Mouse (Mus musculus) brain, adult 2 months (tissue): Measurements from ENCODE around the gene Peg3.
"Not testable (repeated sequence)": the region's sequence is repeated elsewhere in the genome, so short reads cannot be mapped to it uniquely, and the experiment has no call there.

ENCODE experiments used
- DNase-seq: peaks from one replicate; pipeline ENCODE4 v3.0.0; 2011; ENCODE audit warnings: low read depth, low spot score

The Peg3 gene

DNA sequence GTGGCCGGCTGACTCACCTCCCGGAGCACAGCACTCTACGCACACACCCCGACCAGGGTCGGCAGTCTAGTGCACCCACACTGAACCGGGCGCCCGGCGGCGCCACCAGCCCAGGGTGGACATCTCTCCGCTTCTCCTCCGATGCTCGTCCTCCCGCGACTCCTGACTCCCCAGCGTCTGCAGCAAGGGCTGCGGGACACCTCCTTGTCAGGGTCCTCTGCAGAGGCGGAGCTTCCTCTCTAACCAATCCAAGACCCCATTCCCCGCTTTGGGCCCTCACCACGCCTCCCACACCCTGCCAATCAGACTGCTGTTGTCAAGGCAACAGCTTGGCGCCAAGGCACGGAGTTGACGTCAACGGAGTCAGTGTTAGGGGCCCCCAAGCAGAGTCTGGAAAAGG, at the start of gene Peg3, which contains the start of gene Usp29:
Gene Peg3 (minus strand): TSS at position 191 of the 400 bp plus-strand sequence.
Gene Usp29 (plus strand): TSS at position 338 of the 400 bp plus-strand sequence.
- peak; percentile 98 for DNase-seq

DNA sequence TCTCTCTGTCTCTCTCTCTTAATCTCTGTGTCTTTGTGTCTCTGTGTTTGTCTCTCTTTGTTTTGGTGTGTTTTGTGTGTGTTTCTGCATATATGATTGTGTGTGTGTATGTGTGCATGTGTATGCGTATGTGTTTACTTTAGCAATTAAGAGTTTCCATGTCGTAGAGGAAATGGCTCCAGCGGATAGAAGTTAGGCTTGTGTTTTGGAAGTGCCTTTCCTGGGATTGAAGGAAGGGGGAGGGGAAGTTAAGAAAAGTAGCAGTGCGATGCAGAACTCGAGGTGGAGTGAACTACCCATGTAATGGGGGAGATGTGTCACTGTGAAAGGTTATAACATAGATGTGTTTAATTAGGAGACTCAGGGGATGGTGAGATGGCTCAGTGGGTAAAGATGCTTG, 48.9 kb upstream of the Peg3 start:
- DNase-seq, result no peak

DNA sequence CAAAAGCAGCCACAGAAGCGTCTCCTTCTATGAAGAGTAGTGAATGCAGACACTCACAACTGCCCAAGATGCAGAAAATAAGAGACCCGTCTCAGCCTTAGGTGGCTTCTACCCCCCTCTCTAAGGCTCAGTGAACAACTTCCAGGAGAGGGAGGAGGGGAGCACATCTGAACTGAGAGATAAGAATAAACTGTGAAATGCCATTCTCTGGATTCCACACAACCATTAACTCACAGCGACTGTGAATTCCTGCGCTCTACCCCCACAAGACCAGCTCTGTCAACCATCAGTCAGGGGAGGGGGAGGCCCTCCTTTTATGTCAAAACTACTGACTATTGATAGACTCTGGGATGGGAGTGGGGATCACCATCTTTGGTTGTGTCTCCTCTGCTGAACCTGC, 47.5 kb upstream of the Peg3 start:
- peak; percentile 18 for DNase-seq

DNA sequence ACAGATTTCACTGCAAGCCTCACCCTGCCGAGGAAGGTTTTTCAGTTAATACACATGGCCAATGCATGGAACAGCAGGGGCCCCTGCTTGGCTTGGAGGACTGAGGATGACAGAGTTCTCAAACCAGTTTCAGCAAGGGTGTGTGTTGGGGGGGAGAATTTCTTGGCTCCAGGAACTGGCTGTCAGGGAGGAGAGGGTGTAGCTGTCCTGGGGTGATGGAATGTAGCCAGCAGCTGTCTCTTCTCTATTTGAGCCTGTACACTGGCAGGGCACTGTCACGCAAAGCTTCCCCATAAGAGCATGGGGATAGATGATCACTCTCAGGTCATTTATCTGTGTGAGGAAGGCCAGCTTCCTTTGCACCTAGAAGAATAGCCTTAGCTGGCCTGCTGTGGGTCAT, 46.9 kb upstream of the Peg3 start:
- peak; percentile 10 for DNase-seq

DNA sequence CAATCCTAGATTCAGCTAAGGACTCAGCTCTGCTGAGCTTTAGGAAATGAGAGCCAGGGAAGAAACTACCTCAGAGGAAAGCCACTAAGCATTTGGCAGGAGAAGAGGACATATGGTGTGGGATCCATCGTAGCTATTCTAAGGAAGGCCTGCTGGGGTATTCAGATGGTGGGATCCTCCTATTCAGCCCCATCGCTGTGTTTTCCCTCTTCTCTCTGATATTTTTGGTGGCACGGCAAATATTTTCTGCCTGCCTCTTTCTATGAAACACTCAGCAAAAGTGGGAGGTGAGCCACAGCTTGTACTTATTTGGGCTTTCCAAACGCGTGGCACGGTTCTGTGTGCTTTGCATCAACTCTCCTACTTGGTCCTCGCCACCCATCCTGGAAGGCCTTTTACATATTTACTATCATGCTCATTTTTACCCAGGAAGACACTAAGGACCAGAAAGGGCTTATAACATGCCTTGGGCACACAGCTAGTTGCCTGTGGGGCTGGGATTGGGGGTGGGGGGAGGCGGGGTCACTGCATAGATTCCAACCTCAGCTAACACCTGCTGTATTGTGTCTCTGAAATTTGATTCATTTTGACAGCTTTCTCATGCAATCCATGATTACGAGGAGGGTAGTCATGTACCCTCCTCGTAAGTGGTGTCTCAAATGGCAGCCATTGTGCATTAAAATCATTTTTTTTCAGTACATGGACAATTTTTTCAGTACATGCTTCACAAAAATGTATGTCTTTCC, 46.3 kb upstream of the Peg3 start:
- DNase-seq, result peak; percentile 93

DNA sequence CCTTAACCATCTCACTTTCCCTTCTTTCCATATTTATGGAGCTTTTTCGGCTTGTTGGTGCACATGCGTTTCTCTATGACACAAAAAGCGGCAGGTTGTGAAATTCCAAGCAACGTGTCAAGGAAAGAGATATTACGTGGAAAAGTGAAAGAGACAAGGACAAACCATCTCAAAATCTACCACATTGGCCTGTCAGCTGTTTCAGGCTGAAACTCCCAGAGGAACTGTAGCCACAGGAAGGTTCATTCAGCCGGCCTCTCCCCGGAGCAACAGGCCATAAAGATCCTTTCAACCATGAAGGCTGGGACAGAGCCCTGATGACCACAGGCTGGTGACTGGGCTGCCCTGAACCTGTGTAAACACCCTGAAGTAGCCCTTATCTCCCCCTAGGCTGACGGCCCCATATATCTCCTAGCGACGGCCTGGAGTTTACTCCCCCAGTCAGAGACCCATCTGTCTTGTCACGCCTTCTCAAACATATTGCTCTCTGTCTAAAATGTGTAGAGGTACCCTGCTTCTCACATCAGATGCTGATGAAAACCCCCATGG, 43.7 kb upstream of the Peg3 start:
- DNase-seq, result not testable (repeated sequence)

DNA sequence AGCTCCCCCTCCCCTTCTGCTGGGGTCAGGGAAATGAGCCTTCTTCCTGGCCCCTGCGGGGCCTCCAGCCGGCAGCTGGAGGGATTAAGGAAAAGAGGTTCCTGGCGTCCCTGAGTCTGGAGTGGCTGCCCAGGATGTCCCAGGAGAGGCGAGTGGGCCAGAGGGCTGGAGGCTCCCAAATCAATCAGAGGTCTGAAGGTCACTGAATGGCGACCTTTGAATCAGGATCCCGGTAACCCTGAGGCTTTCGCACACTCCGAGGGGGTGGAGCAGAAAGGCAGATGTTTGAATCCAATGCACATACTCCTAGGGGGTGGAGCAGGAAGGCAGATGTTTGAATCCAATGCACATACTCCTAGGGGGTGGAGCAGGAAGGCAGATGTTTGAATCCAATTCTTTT, 40.1 kb upstream of the Peg3 start:
- no peak for DNase-seq

DNA sequence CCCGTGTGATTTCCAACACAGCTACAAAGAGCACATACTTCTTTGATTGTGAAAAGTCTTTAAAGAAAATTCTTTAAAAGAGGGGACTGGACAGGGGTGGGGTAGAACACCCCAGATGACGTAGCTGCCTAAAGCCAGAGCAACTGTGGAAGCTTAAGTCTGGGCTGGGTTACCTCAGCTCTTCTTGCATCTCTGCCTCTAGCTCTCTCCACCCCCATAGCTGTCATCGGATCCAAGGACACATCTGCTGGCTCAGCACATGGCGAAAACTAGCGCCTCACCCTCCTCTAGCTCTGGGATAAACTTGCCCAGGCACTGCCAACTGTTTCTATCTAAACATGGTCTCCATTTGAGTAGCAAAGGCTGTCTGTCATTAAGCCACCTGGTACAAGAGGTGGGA, 35.0 kb upstream of the Peg3 start:
- DNase-seq, result peak; percentile 57

DNA sequence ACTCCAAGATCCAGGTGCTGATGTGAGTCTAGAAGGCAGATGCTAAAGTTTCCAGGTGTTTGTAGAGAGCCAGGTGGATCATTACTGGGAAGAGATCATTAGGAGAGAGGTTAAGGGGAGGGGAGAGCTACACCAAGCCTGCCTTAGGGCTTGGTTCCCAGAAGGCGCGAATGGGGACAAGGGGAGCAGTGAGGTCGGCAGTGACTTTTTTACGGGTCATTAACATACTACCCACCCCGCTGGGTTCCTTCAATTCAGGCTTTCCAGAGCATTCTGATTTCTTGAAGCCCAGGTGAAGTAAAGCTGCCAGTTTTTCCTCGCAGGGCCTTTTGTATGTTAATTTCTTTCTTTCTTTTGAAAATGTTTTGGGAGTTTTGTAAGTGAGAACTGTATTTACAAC, 29.9 kb upstream of the Peg3 start:
- DNase-seq, result no peak

DNA sequence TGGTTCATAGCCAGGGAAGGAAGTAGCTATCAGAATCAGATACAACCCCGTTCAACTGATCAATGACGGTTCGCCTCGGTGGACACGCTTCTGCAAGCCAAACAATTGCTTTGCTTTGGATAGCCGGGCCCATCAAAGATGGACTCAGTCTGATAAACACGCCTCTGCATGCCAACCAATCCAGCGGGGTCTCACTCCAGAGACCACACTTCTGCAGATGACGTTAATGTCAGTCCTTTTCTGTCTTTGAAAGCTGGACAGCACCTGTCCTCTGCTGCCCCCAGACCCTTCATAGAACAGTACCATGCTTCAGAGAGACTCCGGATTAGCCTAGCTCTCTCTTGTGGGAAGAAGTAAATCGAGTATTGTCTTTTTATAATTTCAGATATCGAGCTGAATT, 29.5 kb upstream of the Peg3 start:
- no peak for DNase-seq

DNA sequence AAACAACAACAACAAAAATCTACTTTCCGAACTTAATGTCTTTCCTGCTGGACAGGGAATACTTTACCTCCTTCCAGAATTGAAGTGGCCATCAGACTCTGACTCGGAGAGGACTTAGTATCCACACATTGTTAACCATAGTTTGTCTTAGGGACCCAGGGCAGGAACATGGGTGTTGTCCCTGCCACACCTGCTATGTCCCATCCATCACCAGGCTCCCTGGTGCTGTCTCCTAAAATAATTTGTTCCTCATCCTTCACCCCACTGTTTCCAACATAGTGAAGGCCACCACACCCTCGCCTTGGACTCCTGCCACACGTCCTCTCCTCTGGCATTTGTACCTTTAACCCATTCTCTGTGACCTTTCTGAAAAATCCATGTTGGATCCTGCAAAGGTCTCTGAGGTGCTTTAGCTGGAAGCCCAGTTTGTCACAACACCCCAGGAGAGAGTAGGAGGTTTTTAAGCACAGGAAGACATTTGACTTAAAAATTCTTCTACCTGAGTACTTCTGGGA, 26.6 kb upstream of the Peg3 start:
- DNase-seq, result no peak

DNA sequence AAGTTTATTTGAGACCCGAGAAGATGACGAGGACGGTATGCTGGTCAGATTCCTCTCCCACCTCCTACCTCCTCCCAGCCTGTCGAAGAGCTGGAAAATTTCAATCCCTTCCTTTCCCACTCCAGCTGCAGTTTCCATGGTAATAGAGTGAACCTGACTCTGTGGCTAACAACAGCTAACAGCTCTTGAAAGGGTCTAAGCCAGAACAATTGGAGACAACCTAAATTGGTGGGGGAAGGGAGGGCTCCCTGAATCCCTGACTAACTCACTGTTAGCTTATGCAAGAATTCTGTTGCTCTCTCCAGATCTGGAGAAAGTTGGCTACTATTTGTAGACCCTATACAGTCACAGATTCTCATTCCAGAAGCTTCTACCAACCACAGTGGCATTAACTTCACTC, 23.2 kb upstream of the Peg3 start:
- DNase-seq, result peak; percentile 77

DNA sequence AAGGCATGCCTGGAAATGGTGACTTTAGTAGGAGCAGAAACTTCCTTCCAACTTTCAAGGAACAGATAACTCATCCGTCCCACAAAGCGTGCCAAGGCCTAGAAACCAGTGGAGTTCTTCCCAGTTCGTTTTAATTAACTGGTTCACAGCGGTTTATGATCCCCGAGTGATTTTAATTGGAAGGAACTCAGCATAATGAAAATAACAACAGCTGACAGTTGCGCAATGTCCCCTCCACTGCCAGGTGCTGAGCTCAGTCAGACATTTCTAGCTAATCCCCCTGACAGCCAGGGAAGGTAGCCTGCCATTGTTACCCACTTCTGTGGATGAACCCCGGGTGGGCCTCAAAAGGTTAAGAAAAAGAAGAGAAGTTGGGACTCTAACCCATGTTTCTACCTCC, 19.0 kb upstream of the Peg3 start:
- no peak for DNase-seq

DNA sequence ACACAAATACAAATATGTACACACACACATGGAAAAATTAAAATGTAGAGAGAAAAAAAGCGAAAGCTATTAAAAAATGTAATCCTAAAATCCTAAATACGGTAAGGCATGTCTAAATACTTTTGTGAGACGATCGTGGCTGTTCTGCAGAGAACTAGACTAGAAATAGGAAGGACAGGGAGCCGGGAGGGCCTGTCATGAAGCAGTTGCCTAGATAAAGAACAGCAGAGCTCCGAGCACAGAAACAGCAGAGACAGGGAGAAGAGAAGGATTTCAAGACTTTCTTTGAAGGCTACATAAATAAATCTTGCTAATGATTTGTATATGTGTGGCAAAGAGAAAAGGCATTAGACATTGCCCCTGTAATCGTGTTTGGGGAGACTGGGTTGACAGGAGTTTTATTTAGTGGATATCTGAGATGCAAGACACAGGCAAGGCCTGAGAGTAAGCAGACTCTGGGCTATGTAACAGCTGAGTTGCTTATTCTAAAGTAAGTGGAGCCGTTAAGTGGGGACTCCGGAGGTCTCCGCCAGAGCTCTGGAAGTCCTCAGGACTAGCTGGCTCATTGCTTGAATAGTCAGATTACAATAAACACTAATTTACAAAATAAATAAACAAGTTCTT, 14.2 kb upstream of the Peg3 start:
- DNase-seq, result no peak

DNA sequence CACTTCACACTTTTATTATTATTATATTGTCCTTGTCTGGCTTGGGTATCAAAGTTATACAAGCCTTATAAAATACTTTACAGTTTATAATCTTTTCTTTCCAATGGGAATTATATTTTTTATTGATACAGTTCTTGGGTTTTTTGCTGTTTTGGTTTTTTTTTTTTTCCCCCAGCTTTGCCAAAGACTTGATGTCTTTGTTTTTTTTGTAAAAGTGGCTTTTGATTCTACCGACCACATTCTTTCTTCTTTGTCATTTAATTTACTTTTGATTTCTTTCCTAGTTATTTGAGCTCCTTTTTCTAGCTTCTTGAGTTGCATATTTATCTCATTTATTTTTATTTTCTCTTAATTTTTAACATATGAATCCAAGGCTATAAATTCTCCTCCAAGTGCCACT, 5.8 kb upstream of the Peg3 start:
- DNase-seq, result no peak

DNA sequence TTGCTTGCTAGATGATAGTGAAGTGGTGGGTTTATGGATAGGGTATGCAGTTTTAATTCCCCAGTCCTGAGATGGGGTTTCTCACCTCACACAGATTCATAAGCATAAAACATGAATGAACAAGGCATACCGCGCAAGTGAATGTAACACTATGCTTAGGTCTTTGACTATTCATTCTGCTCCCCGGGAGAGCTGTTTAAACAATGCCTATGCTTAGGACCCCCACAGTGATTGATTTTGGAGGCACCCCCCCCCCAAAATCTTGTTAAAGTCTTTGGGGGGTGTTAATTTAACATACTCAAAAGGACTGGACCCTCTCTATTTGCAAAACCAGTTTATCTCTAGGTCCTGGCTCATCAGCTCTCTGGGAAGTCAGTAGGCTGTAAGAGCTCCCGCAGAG, 1.7 kb upstream of the Peg3 start:
- no peak for DNase-seq

DNA sequence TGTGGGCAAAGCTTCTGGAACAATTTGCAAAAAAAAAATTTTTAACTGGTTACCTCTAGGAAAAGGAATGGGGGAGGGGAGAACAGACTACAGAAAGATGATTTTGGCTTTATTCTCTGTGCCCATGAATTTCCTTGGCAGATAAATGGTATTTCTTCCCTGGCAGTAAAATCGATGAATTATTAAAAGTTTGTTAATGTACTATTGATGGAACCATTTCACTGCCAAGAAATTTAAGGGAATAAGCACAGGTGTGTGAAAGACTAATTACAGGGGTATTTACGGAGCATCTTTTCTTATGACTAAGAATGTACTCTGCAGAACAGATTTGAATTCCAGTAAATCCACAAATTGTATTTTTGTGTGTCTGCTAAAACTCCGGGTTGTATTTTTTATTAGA, 1.1 kb upstream of the Peg3 start:
- no peak for DNase-seq

DNA sequence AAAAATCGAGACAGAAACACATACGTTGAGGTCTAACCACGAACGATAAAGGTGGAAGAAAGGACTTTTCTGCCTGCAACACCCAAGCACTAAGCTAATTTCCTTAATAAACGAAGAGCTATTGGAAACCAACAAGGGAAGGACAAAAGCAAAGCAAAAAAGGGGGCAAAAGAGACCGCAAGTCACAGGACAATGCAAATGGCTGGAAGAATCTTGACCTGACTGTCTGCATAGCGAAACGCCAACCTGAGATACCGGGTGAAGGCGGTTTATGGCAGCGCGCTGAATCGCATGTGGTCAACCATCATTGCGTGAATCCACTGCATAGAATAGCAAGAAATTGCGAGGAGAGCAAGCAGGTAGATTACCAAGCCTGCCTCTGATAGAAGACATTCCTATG, 570 bp upstream of the Peg3 start:
- DNase-seq, result peak; percentile 56

DNA sequence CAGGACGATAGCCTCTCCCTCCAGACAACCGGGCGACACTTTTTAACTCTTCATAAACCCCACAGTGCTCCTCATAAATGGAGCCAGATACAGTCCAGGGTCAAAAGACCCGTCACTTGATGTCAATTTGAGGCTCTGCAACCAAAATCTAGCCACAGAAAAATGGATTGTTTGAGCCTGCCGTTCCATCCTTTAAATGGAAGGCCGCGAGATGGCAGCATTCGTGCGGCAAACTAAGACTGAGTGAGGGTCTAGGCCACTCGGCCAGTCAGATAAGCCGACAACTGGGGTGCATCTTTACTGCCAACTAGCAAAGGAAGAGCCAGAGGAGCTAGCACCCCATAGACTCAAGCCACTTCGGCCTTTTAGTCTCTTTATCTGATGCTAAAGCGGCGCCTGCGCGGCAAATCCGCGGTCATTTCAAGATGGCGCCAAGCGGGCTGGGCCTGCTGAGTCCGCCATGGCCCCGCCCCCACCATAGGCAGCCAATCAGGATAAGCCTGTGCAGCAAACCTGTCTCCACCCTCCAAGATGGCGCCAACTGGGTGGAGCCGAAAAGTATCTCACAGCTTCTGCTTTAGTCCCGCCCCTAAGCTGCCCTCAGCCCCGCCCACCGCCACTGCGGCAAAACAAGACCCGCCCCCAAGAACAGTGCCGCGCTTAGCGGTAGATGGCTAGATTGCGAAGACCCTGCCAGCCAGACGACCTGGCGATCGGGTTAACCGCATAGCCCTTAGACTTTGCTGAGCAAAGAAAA, 992 bp downstream of the Peg3 start:
- DNase-seq, result peak; percentile 99

DNA sequence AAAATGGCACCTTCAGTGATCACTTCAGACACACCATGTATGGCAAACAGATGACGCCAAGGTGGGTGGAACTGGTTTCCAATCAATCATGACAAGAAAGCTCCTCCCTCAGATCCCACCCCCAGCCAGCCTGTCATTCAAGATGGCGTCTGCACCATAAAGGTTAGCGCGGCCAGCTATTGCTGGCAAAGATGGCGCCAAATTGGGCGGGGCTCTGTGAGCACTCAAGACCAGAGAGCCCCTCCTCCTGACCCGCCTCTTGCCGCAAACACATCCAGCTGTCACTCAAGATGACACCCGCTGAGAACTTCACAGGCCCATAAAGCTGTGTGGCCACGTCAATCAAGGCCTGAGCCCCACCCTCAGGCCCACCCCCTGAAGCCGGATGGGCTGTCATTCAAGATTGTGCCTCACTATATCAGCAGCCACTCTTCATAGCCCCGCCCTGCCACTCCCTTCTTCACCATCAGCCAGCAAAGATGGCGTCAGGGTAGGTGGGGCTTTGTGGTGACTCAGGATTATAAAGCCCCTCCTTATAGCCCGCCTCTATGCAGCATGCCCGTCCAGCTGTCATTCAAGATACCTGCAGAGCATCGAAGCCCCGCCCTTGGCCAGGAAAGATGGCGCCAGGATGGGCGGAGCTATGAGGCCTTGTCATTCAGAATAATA, 1.8 kb downstream of the Peg3 start:
- peak; percentile 99 for DNase-seq

DNA sequence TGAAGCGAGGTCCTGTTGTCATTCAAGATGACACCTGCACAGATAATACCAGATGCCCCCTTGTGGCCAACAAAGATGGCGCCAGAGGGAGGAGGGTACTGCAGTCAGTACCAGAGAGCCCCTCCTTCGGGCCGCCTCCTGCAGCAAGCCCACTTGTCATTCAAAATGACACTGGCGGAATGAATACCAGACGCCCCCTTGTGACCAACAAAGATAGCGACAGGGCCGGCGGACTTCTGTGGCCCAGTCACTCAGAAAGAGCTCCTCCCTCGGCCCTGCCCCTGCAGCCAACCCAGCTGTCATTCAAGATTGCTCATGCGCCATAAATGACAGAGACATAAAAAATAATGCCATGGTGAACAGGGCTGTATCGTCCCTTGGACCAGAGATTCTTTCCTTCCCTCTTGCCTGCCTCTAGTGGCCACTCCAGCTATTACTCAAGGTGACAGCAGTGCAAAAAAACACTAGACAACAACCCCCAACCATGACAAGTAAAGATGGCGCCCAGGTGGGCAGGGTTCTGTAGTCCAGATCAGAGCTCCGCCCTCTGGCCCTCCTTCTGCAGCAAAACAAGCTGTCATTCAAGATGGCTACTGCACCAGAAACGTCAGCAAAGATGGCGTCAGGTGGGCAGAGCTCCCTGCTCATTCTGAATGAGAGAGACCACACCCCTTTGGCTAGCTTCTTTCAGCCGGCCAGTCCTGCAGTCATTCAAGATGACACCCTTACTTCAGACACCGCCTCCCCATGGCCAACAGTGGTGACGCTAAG, 2.7 kb downstream of the Peg3 start:
- DNase-seq, result peak; percentile 99
